Mouse (Mus musculus): ENCODE measurements around the gene Nxpe5. TPM values are rescaled to one million over a fixed set of nuclear protein-coding genes. Genes with fewer than 3 reads are reported as not detected.

The Nxpe5 gene
- polyA plus RNA-seq, 1 experiment from 2014 or later, result not detected

DNA sequence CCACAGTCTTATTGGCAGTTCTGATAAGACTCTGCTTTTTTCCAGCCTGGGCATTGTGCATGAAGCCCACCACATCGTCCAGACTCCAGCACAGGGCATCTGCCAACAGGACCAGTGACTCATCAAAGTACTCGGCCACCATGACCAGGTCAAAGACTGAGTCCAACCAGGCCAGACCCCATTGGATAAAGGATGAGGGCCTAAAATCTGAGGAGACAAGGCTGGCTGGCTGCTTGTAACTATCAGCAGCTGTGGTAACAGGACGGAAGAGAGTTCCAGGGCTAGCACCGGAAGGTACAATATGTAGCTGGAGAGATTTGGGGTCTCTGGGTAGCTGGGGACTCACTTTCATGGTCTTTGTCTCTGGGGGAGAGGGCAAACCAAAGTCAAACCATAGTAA is 40.0 kb downstream of the Nxpe5 start:
- Histone ChIP-seq H3K27ac (no peak overlapping the region), H3K36me3 (peaks cover 24% of the 10 kb centered on the region), H3K9ac (no peak overlapping the region), H3K9me3 (no peaks in the 10 kb centered on the region), H3K4me1 (peaks cover 21% of the 10 kb centered on the region), H3K4me2 (replicated peaks) (no peak overlapping the region), H3K4me3 (no peak overlapping the region), H3K27me3 (replicated peaks) (no peaks in the 10 kb centered on the region)
- WGBS, result 97% methylated on average over 4 of the region's 4 CpGs
- ATAC-seq (ENCODE audit: low FRiP score, low read depth), result no peak

- no peak overlapping the region for H3K27ac ChIP-seq
- H3K4me1 ChIP-seq, result peaks cover 20% of the 10 kb centered on the region
- H3K36me3 ChIP-seq, result peaks cover 10% of the 10 kb centered on the region
- ATAC-seq (ENCODE audit: low FRiP score, low read depth), result no peak
- H3K9ac ChIP-seq, result no peak overlapping the region
- no peaks in the 10 kb centered on the region for H3K9me3 ChIP-seq
- H3K4me2 ChIP-seq (replicated peaks), result no peak overlapping the region
- no peak overlapping the region for H3K4me3 ChIP-seq
- 89% methylated on average over 3 of the region's 3 CpGs for WGBS
- H3K27me3 ChIP-seq (replicated peaks), result no peaks in the 10 kb centered on the region
Observed at GRCm38 (mm10) chr5:138267114-138267513, 41.4 kb downstream of the Nxpe5 start.

DNA sequence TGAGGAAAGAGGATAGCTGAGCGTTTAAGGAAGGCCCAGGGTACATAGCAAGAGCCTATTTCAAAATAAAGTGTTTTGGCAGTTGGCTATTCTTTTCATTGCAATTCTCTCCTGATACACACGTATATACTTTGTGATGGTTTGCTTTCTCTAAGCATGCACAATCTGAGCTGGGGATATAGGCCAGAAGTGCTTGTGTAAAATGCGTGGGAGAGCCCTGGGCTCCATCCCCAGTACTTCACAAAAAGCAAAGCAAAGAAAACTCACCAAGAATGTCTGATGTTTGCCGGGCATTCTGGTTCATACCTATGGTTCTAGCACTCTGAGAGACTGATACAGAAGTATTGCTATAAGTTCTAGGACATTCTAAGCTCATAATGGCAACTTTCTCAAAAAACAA is 43.3 kb downstream of the Nxpe5 start:
- H3K27me3 ChIP-seq (replicated peaks), result no peaks in the 10 kb centered on the region
- peaks cover 9% of the 10 kb centered on the region for H3K36me3 ChIP-seq
- H3K4me3 ChIP-seq, result no peak overlapping the region
- no peaks in the 10 kb centered on the region for H3K9me3 ChIP-seq
- ATAC-seq (ENCODE audit: low FRiP score, low read depth), result no peak
- 82% methylated on average over 4 of the region's 4 CpGs for WGBS
- no peak overlapping the region for H3K4me2 ChIP-seq (replicated peaks)
- peaks cover 20% of the 10 kb centered on the region for H3K4me1 ChIP-seq
- H3K9ac ChIP-seq, result no peak overlapping the region
- H3K27ac ChIP-seq, result no peak overlapping the region

DNA sequence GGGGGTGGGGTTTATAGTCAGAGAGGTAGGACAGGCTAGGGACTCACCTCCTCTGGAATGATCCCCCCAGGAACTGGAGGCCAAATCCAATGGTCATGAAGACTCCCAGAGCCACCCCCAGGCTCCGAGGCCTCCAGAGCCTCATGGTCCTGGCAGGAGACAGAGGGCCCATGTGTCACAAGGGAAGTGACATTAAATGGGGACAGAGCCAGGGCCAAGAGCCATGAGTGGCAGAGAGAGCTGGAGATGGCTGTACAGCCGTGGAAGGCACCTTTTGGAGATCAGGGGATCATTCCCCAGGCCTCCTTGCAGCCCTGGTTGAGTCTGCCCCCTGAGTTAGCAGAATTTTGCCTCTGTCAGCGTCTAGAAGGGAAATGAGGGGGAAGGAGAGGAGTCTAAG is 45.5 kb downstream of the Nxpe5 start:
- Histone ChIP-seq H3K9me3 (no peaks in the 10 kb centered on the region), H3K4me1 (peaks cover 33% of the 10 kb centered on the region), H3K4me2 (replicated peaks) (peak overlapping the region; percentile 47; the same call in 1 of the 2 replicates), H3K9ac (no peak overlapping the region), H3K27me3 (replicated peaks) (no peaks in the 10 kb centered on the region), H3K27ac (no peak overlapping the region), H3K4me3 (no peak overlapping the region), H3K36me3 (peaks cover 12% of the 10 kb centered on the region)
- WGBS, result 69% methylated on average over 3 of the region's 3 CpGs
- no peak for ATAC-seq (ENCODE audit: low FRiP score, low read depth)

DNA sequence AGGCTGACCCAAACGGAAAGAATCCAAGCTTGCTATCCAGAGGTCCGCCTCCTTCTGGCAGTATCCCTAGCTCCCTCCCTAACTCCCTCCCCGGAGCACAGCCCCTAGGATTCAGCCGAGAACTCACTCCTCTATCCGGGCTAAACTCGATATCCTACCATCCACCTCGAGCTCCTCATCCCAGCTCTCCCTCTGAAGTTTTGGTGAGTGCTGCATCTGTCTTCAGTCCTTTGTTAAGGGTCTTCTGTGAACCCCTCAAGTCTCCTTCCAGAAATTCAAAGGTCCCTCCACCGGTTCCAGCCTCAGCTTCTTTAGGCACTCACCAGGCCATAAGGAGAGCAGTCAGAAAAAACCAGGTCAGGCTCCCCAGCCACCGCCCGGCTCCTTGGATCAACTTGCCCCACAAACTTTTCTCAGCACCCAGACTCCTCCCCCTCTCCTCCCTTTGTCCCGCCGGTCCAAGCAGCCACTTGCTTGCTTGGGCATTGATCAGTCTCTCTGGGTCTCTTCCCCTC is 46.8 kb downstream of the Nxpe5 start, which contains the start of gene Gal3st4:
Gal3st4 (minus strand) TSS at position 432 of the 515 bp plus-strand sequence.
- no peaks in the 10 kb centered on the region for H3K9me3 ChIP-seq
- WGBS, result 2% methylated on average over 12 of the region's 12 CpGs

GRCm38 (mm10) chr5:138274186-138274585 is 48.5 kb downstream of the Nxpe5 start:
- Histone ChIP-seq H3K27me3 (replicated peaks) (no peaks in the 10 kb centered on the region), H3K9me3 (no peaks in the 10 kb centered on the region), H3K9ac (no peak overlapping the region), H3K4me3 (no peak overlapping the region), H3K4me1 (peaks cover 62% of the 10 kb centered on the region), H3K36me3 (peaks cover 35% of the 10 kb centered on the region), H3K4me2 (replicated peaks) (no peak overlapping the region), H3K27ac (no peak overlapping the region)
- 69% methylated on average over 8 of the region's 8 CpGs for WGBS
- ATAC-seq (ENCODE audit: low FRiP score, low read depth), result no peak

More for the DNA sequence above, 46.8 kb downstream of the Nxpe5 start, which contains the start of gene Gal3st4:
- H3K36me3 ChIP-seq, result peaks cover 24% of the 10 kb centered on the region
- peak within 1 kb of the TSS; percentile 42 for H3K9ac ChIP-seq
- peak within 1 kb of the TSS; percentile 14; the same call in 1 of the 2 replicates for H3K4me3 ChIP-seq
- H3K27ac ChIP-seq, result no peak within 1 kb of the TSS
- peak within 1 kb of the TSS; percentile 47 for H3K4me2 ChIP-seq (replicated peaks)
- H3K4me1 ChIP-seq, result peaks cover 45% of the 10 kb centered on the region
- no peak for ATAC-seq (ENCODE audit: low FRiP score, low read depth)
- H3K27me3 ChIP-seq (replicated peaks), result no peaks in the 10 kb centered on the region

DNA sequence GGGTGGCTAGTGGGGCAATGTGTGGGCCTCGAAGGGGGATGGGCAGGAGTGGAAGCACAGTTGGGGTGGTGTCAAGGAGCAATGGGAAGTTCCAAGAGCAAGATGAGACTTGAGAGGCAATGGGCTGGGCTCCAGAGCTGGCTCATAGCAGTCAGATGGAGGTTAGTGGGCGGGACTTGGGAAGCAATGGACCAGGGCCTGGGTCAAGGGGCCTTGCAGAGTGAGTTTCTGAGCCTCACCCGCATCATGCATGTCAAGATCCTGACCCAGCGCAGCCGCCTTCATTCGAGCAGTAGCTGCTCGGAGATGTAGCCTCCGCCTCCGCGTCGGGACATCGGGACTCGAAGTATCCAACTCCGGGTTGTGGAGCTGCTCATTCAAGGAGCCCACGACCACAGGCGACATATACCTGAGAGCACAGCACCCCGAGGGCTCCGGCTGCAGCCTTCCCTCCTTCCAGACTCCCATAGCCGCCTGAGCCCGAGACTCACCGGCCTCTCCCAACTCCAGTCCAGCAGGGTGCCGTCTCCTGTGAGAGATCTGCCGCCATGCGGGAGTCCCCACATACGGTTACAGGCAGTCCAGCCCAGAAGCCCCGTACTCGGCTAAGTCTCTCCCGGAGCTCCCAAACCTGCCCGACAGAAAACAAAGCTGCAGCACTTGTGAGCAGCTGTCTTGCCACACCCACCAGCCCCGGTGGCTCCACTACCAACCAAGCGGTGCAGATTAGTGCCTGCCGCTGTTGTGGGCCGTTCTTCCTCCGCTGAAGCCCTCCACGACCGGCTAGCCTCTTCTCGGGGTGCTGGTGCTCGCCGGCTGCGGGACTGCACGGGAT is 49.7 kb downstream of the Nxpe5 start:
- H3K4me3 ChIP-seq, result peak overlapping the region; percentile 34
- peaks cover 2% of the 10 kb centered on the region; the same call in 1 of the 2 replicates for H3K9me3 ChIP-seq
- ATAC-seq (ENCODE audit: low FRiP score, low read depth), result no peak
- 10% methylated on average over 41 of the region's 41 CpGs for WGBS
- H3K4me1 ChIP-seq, result peaks cover 62% of the 10 kb centered on the region
- no peak overlapping the region for H3K27ac ChIP-seq
- H3K4me2 ChIP-seq (replicated peaks), result peak overlapping the region; percentile 89
- peaks cover 35% of the 10 kb centered on the region for H3K36me3 ChIP-seq
- H3K9ac ChIP-seq, result peak overlapping the region; percentile 58
- H3K27me3 ChIP-seq (replicated peaks), result no peaks in the 10 kb centered on the region

GRCm38 (mm10) chr5:138277994-138278393 is 52.3 kb downstream of the Nxpe5 start:
- peaks cover 3% of the 10 kb centered on the region; the same call in 1 of the 2 replicates for H3K9me3 ChIP-seq
- H3K4me1 ChIP-seq, result peaks cover 55% of the 10 kb centered on the region
- H3K27me3 ChIP-seq (replicated peaks), result no peaks in the 10 kb centered on the region
- H3K4me3 ChIP-seq, result peak overlapping the region; percentile 77
- peak overlapping the region; percentile 89 for H3K4me2 ChIP-seq (replicated peaks)
- 88% methylated on average over 7 of the region's 7 CpGs for WGBS
- no peak for ATAC-seq (ENCODE audit: low FRiP score, low read depth)
- peak overlapping the region; percentile 93 for H3K9ac ChIP-seq
- no peak overlapping the region for H3K27ac ChIP-seq
- H3K36me3 ChIP-seq, result peaks cover 35% of the 10 kb centered on the region

DNA sequence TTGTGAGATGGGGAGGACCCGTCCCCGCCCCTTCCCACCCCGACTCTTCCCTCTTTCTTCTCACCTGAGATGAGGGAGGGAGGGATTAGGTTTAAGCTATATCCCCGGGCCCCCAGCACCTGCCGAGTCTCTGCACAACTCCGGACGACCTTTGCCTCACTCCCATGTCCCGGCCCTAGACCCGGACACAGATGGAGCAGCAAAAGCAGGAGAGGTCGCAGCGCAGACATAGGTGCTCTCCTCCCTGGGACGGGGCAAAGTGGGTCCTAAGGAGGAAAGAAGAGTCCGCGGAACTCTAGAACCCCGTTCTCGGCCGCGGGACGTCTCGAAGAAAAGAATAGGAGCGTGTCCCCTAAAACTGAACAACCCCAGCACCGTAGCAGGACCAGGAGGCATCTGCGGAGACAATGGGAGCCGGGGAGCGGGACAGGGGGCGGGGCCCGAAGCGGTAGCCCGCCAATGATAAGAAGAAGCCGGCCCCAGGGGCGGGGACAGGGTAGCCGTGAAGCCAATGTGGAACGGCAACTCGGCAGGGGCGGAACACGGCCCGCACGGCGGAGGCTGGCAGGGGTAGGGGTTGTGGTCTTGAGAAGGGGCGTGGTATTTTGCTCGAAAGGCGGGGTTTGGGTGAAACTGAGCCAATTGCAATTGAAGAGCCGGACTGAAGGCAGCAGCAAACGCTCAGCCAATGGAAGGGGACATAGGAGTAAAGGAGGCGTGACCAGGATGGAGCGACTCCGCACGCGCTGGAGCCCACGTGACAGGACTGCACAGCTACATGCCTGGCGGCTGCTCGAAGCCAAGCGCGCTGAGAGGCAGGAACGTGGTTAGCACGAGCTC is 54.1 kb downstream of the Nxpe5 start, which contains the start of the genes Gm43720, Gpc2 and Stag3:
Gm43720 (minus strand) TSS at position 374 of the 840 bp plus-strand sequence.
Gpc2 (minus strand) TSS at position 421 of the 840 bp plus-strand sequence.
Stag3 (plus strand) TSS at position 656 of the 840 bp plus-strand sequence.
- Histone ChIP-seq H3K4me3 (peak within 1 kb of the TSS; percentile 77), H3K4me1 (peaks cover 44% of the 10 kb centered on the region), H3K4me2 (replicated peaks) (peak within 1 kb of the TSS; percentile 89), H3K27me3 (replicated peaks) (no peaks in the 10 kb centered on the region), H3K9ac (peak within 1 kb of the TSS; percentile 93), H3K9me3 (peaks cover 3% of the 10 kb centered on the region; the same call in 1 of the 2 replicates), H3K27ac (peak within 1 kb of the TSS; percentile 33; the same call in 1 of the 2 replicates), H3K36me3 (peaks cover 29% of the 10 kb centered on the region)
- WGBS, result under 1% methylated on average over 56 of the region's 56 CpGs
- ATAC-seq (ENCODE audit: low FRiP score, low read depth), result peak; percentile 97

DNA sequence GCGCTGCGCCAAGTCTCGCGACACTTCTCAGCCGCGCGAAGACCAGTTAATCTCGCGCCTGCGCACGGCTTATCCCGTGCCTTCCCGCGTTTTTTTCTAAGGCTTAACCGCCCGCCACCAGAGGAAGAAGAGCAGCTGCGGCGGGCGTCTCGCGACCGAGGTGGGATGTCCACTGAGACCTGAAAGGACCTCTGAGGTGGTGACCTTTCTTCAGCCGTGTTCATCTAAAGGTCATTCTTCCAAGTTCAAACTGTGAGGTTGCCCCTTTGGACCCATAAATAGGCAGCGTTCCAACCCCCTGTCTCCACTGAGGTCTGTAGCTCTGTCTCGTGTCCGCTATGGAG is 54.7 kb downstream of the Nxpe5 start:
- H3K4me2 ChIP-seq (replicated peaks), result peak overlapping the region; percentile 26
- 23% methylated on average over 26 of the region's 26 CpGs for WGBS

DNA sequence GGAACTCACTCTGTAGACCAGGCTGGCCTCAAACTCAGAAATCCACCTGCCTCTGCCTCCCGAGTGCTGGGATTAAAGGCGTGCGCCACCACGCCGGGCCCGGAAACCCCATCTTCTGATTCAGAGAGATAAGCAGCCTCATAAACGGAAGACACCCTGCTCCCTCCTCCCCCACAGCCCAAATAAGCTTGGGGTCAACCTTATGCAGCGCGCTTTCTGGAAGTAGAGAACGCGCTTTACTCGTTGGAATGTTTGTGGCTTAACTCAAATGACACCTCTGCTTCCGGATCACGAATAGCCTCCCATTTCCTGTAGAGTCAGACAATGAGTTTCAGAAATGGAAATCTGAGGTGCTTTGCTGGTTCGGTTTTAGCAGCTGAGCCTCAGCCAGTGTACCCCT is 55.1 kb downstream of the Nxpe5 start:
- Histone ChIP-seq H3K4me2 (replicated peaks) (no peak overlapping the region), H3K36me3 (peaks cover 25% of the 10 kb centered on the region), H3K4me1 (peaks cover 34% of the 10 kb centered on the region), H3K9ac (no peak overlapping the region), H3K9me3 (peaks cover 3% of the 10 kb centered on the region; the same call in 1 of the 2 replicates), H3K27ac (no peak overlapping the region), H3K27me3 (replicated peaks) (no peaks in the 10 kb centered on the region), H3K4me3 (no peak overlapping the region)
- WGBS, result 91% methylated on average over 15 of the region's 15 CpGs
- no peak for ATAC-seq (ENCODE audit: low FRiP score, low read depth)

More for the DNA sequence above, 54.7 kb downstream of the Nxpe5 start:
- ATAC-seq (ENCODE audit: low FRiP score, low read depth), result no peak
- Histone ChIP-seq H3K36me3 (peaks cover 25% of the 10 kb centered on the region), H3K4me3 (0 out of 2 replicates have a peak overlapping the region, but pooled peaks have one; percentile 77), H3K27ac (no peak overlapping the region), H3K9me3 (peaks cover 3% of the 10 kb centered on the region; the same call in 1 of the 2 replicates), H3K27me3 (replicated peaks) (no peaks in the 10 kb centered on the region), H3K4me1 (peaks cover 38% of the 10 kb centered on the region), H3K9ac (no peak overlapping the region)
